In the genomic region with DNA sequence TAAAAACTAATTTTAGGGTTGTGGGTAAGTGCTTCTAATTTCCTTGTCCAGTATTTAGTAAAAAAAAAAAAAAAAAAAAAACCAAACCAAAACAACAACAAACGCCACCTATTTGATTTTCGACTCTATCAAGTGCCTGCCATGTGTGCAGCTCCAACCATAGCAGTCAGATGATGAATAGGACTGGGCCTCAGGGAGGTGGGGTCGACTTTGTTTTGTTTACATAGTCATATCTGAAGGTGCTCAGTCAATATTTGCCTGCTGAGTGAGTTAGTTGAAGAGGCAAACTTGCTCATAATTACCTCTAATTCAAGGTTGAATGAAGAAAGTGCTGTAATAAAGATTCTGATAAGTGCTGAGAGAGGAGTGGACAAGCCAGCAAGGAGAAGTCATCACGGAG, we compare ENCODE assay signal across 22 mouse cellular contexts.
"Had no signal": no experiment of that assay in that cellular context is flagged by ENCODE, and none has a peak within 500 bp of the region (broad histone marks: within the 10 kb centered on the region; RNA-seq: fewer than 3 reads in every experiment).

No protein-coding gene starts in this region.

- H3K27ac ChIP-seq: hindbrain, embryonic 15.5 days; kidney, embryonic 15.5 days; limb, embryonic 10.5 days; limb, embryonic 13.5 days; liver, embryonic 13.5 days; lung, embryonic 15.5 days; midbrain, embryonic 12.5 days; midbrain, embryonic 15.5 days; neural tube, embryonic 12.5 days; neural tube, embryonic 15.5 days had no signal

- H3K4me2 ChIP-seq: hindbrain, embryonic 15.5 days; kidney, embryonic 15.5 days; limb, embryonic 13.5 days; liver, embryonic 13.5 days; lung, embryonic 15.5 days; midbrain, embryonic 12.5 days; midbrain, embryonic 15.5 days; neural tube, embryonic 12.5 days; neural tube, embryonic 15.5 days had no signal

- H3K4me3 ChIP-seq: hindbrain, embryonic 15.5 days; kidney, embryonic 15.5 days; limb, embryonic 10.5 days; limb, embryonic 13.5 days; liver, embryonic 13.5 days; lung, embryonic 15.5 days; midbrain, embryonic 12.5 days; midbrain, embryonic 15.5 days; neural tube, embryonic 12.5 days; neural tube, embryonic 15.5 days had no signal

- H3K36me3 ChIP-seq: hindbrain, embryonic 15.5 days; kidney, embryonic 15.5 days; limb, embryonic 10.5 days; limb, embryonic 13.5 days; liver, embryonic 13.5 days; lung, embryonic 15.5 days; midbrain, embryonic 12.5 days; midbrain, embryonic 15.5 days; neural tube, embryonic 12.5 days; neural tube, embryonic 15.5 days had no signal

- DNase-seq: kidney, adult 11 months; kidney, adult 8-10 months; kidney, postnatal 10 days; kidney, postnatal 4 days; layer of hippocampus, adult 9-11 months; liver; liver, embryonic 13.5 days; lung, postnatal 14 days; right cerebral cortex, adult 18-20 months; right cerebral cortex, postnatal 14 days; right cerebral cortex, postnatal 4 days; thymus, adult 2 months; thymus, postnatal 25 days had no signal

- H3K9ac ChIP-seq: hindbrain, embryonic 15.5 days; kidney, embryonic 15.5 days; limb, embryonic 13.5 days; liver, embryonic 13.5 days; lung, embryonic 15.5 days; midbrain, embryonic 12.5 days; midbrain, embryonic 15.5 days; neural tube, embryonic 12.5 days; neural tube, embryonic 15.5 days had no signal

- ATAC-seq: midbrain, embryonic 15.5 days had no signal

- H3K9me3 ChIP-seq: hindbrain, embryonic 15.5 days; kidney, embryonic 15.5 days; limb, embryonic 10.5 days; limb, embryonic 13.5 days; liver, embryonic 13.5 days; lung, embryonic 15.5 days; midbrain, embryonic 12.5 days; midbrain, embryonic 15.5 days; neural tube, embryonic 12.5 days; neural tube, embryonic 15.5 days had no signal

- H3K4me1 ChIP-seq: hindbrain, embryonic 15.5 days; kidney, embryonic 15.5 days; limb, embryonic 10.5 days; limb, embryonic 13.5 days; liver, embryonic 13.5 days; lung, embryonic 15.5 days; midbrain, embryonic 12.5 days; midbrain, embryonic 15.5 days; neural tube, embryonic 12.5 days; neural tube, embryonic 15.5 days had no signal

- H3K27me3 ChIP-seq: hindbrain, embryonic 15.5 days; kidney, embryonic 15.5 days; limb, embryonic 13.5 days; lung, embryonic 15.5 days; midbrain, embryonic 12.5 days; midbrain, embryonic 15.5 days; neural tube, embryonic 12.5 days; neural tube, embryonic 15.5 days had no signal
